Mouse (Mus musculus): Measurements from ENCODE around the gene Mtm1. TPM values are rescaled to one million over a fixed set of nuclear protein-coding genes. Genes with fewer than 3 reads are reported as not detected.
"Not testable (repeated sequence)": the region's sequence is repeated elsewhere in the genome, so short reads cannot be mapped to it uniquely, and the experiment has no call there.

The Mtm1 gene
- total RNA-seq, 1 experiment from 2014 or later, result 23.7 TPM

DNA sequence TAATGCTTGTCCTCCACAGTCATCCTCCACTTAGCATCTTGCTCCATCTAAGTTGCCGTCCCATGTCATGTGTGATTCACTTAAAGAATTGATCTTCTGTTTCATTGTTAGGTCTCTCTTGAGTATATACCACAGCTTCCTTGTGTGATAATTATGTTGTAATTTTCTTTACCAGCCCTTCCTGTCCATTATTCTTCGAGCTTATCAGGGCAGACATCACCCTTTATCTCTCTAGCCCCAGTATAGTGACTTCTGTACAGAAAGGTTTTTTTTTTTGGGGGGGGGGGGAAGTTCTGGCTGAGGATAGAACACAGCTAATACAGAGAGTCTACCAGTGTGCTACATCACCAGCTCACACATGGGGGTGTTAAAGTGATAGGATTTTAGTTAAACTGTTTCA lies 53.7 kb downstream of the Mtm1 start:
- no peak for ATAC-seq (replicated peaks; ENCODE audit: insufficient number of reproducible peaks, low FRiP score, low TSS enrichment, poor library complexity, severe bottlenecking)

DNA sequence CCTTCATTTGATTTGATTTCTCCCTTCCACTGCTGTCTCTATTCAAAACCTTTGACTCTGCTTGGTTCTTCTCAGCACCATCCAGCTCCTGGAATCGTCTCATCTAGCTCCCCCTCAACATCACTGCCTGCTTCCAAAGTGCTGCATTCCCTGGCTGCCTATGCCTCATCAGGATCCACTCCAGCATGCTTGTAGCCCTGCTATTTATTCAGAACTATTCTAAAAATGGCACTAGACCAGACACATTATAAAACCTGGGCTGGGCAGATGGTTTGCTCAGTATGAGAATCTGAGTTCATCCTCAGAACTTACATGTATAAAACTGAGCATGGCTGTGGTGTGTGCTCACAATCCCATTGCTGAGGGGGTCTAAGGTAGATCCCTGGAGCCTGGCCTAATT lies 58.4 kb downstream of the Mtm1 start:
- ATAC-seq (replicated peaks; ENCODE audit: insufficient number of reproducible peaks, low FRiP score, low TSS enrichment, poor library complexity, severe bottlenecking), result no peak

DNA sequence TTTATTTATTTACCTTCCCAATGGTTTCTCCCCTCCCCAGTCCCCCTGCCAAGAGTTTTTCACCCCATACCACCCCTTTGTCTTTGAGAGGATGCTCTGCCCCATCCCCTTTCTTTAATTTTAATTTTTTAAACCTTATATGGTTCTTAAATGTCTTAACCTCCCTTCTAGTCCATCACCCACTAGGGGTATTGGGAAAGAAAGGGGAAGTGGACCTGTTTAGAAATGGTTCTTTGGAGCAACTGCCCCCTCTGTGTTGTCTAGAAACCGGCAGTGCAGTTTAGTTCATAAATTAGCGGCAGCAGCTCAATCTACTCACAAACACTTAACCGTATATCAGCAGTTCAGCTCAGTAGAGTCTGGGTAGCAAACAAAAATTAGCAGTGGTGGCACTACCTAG lies 63.6 kb downstream of the Mtm1 start:
- no peak for ATAC-seq (replicated peaks; ENCODE audit: insufficient number of reproducible peaks, low FRiP score, low TSS enrichment, poor library complexity, severe bottlenecking)

DNA sequence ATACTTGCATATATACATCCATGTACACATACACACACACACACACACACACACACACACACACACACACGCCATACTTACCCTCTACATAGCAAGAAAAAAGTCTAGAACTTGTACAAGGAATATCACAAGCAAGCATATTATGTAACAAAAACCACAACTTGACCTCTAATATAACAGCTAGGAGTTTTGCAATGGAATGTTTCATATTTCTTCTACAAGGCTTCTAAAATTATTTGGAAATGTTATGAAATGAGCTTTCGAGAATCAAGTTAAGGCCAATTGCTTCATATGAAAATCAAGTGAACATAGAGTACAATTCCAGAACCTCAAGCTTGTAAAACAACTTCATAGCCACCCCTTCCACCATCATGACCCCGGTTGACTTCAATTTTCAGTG lies 74.9 kb downstream of the Mtm1 start:
- ATAC-seq (replicated peaks; ENCODE audit: insufficient number of reproducible peaks, low FRiP score, low TSS enrichment, poor library complexity, severe bottlenecking), result no peak

DNA sequence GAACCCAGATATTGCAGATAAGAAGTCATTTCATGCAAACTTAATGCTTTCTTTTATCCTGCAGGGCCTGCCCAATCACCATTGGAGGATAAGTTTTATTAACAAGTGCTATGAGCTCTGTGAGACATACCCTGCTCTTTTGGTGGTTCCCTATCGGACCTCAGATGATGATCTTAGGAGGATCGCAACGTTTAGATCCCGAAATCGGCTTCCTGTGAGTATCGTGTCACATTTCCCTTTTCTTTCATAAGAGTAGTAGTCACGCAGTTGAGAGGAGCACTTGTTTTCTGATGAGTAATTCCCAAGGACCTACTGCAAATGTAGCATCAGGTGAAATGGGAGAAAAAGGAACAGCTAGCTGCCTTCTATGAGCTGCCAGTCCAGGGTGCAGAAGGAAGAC lies 76.5 kb downstream of the Mtm1 start:
- no peak for ATAC-seq (replicated peaks; ENCODE audit: insufficient number of reproducible peaks, low FRiP score, low TSS enrichment, poor library complexity, severe bottlenecking)

DNA sequence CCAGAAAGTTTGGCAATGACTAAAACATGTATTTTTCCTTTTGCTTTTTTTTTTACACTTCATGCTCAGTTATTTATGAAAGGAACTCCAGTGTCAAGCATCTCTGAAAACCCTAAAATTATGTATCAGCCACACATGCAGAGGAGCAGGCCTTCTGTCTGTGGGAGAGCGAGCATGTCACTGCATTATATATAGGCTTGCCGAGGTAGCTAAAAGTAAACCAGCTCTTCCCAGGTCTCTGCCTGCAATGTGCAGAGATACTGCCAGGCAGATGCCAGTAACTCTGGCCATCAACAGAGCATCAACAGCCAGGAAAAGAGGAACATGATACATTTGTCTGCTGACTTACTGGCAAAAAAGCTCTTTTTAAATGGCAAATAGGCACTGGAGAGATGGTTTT lies 83.6 kb downstream of the Mtm1 start:
- ATAC-seq (replicated peaks; ENCODE audit: insufficient number of reproducible peaks, low FRiP score, low TSS enrichment, poor library complexity, severe bottlenecking), result no peak

DNA sequence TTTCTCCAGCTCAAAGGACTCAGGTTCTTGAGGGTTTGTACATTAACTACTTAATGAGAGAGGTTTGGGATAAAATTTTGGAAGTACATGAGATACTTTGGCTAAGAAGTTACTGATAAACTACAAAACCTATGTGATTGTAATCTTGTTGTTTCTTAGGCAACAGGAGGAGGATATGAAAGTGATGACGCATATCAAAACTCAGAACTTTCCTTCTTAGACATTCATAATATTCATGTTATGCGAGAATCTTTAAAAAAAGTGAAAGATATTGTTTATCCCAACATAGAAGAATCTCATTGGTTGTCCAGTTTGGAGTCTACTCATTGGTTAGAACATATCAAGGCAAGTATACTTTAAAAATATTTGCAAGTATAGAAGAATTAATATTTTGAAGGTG lies 85.4 kb downstream of the Mtm1 start:
- no peak for ATAC-seq (replicated peaks; ENCODE audit: insufficient number of reproducible peaks, low FRiP score, low TSS enrichment, poor library complexity, severe bottlenecking)

DNA sequence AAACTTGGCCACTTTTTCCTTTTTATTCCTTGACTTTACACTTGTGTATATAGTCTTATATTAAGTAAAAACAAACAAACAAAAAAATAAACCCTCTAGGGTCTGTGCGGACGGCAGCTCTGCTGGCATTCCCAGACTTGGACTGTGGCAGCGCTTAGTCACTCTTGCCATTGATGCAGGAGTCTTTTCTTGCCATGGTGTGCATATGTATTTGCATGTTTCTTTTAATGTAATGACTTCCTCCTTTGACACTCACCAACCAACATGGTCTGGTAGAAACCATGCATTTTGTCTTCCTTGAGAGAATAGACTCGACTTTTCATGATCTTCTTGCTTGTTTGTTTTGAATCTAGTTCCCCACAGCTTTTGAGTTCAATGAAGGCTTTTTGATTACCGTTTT lies 91.6 kb downstream of the Mtm1 start:
- ATAC-seq (replicated peaks; ENCODE audit: insufficient number of reproducible peaks, low FRiP score, low TSS enrichment, poor library complexity, severe bottlenecking), result no peak

DNA sequence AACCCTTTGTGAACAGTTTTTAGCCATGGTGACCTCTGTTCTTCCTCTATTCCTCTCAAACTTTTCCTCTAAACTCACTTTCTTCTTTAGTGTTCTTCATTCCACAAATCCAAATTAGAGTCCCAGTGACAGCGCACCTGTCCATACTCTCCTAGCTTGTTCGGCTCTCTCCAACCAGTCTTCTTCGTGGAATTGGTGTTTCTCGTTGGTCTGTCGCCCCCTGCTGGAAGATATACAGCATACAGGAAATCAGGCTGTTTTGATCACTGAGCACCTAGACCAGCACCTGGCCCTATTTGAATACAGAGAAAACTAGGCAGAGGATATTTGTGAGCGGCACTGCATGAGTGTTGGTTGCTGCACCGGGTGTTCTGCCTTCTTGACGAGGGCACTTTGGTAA lies 100.7 kb downstream of the Mtm1 start:
- ATAC-seq (replicated peaks; ENCODE audit: insufficient number of reproducible peaks, low FRiP score, low TSS enrichment, poor library complexity, severe bottlenecking), result no peak

DNA sequence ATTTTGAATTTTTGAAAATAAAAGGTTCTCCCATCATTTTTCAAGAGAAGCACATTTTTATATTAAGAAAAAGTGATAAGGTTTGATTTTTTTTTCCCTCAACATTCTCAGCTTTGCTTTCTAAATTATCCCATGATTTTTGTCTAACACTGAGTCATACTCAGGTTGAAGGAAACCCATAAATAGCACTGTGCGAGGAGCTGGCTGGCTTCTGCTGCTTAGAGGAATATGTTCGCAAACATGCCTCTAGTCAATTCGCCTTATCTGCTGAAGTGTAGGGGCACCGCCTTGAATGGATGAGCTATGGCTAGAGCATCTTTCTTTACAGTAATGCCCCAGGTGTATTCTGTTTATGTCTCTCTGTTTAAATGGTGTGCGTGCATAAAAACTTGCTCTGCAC lies 103.8 kb downstream of the Mtm1 start:
- no peak for ATAC-seq (replicated peaks; ENCODE audit: insufficient number of reproducible peaks, low FRiP score, low TSS enrichment, poor library complexity, severe bottlenecking)

DNA sequence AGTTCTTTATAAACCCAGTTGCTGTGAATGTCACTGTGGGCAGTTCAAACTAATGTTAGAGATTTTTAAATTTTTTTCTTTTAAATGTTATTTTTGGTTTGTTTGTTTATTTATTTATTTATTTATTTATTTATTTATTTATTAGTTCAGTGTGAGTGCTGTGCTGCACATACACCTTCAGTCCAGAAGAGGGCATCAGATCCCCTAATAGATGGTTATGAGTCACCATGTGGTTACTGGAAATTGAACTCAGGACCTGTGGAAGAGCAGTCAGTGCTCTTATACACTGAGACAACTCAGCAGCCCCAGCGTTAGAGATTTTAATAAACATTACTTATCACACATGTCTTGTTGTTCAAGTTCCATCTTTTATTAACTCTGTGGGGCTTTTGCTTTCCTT lies 141.5 kb downstream of the Mtm1 start:
- no peak for ATAC-seq (replicated peaks; ENCODE audit: insufficient number of reproducible peaks, low FRiP score, low TSS enrichment, poor library complexity, severe bottlenecking)

DNA sequence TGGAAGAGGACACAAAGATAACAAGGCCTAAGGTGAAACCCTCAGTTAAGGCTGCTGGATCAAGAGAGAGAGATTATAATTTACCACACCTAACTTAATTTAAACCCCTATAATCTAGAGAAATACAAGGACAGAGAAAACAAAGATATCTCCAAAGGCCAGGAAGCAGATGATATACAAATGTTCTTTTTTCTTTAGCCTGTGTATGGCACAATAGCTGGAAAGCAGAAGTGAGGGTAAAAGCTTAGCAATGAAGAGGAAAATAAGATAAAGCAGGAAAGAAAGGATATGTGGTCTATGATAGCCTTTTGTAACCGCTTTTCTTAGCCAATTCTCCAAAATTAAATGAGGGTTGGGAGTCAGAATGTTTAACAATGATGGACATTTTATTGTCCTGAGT lies 144.8 kb downstream of the Mtm1 start:
- no peak for ATAC-seq (replicated peaks; ENCODE audit: insufficient number of reproducible peaks, low FRiP score, low TSS enrichment, poor library complexity, severe bottlenecking)

DNA sequence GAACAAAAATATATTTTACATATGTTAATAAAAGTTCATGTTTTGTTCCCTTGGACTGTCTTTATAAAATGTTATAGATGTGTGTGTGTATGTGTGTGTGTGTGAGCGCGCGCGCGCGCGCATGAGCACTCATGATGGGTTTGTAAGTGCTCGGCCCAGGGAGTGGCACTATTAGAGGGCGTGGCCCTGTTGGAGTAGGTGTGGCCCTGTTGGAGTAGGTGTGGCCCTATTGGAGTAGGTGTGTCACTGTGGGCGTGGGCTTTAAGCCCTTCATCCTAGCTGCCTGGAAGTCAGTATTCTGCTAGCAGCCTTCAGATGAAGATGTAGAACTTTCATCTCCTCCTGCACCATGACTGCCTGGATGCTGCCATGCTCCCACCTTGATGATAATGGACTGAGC lies 151.2 kb downstream of the Mtm1 start:
- not testable (repeated sequence) for ATAC-seq (replicated peaks; ENCODE audit: insufficient number of reproducible peaks, low FRiP score, low TSS enrichment, poor library complexity, severe bottlenecking)

DNA sequence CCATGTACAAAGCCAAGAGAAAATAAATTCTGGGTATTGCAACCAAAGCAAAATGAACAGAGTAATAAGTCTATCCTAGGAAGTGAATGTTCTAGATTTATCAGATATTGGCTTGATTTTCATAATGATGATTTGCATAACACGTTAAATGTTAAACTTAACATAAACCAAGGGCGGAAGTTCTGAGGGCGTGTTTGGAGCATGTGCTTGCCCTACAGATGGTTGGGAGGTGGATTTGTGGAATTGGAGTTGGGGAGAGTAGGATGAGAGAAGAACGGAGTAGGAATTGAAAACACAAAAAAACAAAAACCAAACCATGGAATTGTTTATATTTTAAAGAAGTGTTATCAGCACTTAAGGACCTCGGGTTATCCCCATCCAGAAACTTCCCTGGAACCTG lies 153.5 kb downstream of the Mtm1 start:
- no peak for ATAC-seq (replicated peaks; ENCODE audit: insufficient number of reproducible peaks, low FRiP score, low TSS enrichment, poor library complexity, severe bottlenecking)

DNA sequence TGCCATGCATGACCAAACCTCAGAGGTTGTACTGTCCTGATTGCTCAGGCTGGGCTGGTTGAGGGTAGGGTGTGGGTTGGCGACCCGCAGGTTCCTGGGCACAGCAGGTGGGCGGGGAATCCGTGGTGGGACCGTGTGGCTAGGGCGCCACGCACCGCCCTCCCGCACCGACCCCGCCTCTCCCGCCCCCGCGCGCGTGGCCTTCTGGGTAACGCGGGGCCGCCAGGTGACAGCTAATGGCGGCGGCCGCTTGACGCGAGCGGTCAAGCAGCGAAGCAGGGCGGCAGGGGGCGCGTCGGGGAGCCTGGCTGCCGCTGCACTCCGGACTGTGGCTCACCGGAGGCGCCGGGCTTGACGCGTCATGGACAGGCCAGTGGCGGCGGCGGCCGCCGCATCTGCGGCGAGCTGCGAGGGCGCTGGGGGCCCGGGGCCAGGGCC lies 154.0 kb downstream of the Mtm1 start, which contains the start of gene Mtmr1:
Mtmr1 (plus strand) TSS at position 207 of the 438 bp plus-strand sequence.
- peak; percentile 75 for ATAC-seq (replicated peaks; ENCODE audit: insufficient number of reproducible peaks, low FRiP score, low TSS enrichment, poor library complexity, severe bottlenecking)

DNA sequence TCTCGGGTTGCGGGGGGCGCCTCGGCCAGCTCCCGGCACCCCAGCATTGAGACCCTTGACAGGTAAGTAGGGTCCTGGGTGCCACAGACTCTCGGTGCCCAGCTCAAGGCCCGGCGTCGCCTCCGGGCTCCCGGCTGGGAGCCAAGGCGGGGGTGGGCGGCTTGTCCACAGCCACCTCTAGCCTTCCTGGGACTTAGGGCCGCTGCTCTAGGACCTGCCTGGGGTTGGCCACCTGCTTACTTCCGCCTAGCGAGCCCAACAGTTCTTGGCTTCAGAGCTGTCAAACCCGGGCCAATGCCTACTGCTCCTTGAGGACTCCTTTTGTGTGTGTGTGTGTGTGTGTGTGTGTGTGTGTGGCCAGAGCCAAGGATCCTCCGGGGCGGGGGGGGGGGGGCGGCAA lies 154.4 kb downstream of the Mtm1 start:
- no peak for ATAC-seq (replicated peaks; ENCODE audit: insufficient number of reproducible peaks, low FRiP score, low TSS enrichment, poor library complexity, severe bottlenecking)

Other genes starting within 250 kb of the Mtm1 start
- gene Mamld1, start 160.5 kb upstream of the Mtm1 start, total RNA-seq (2017), result not detected in 3 replicates
- gene Mtmr1, start 154.0 kb downstream of the Mtm1 start, total RNA-seq (2017), result 36.1 to 66.1 TPM (median 41.8 TPM) in 3 replicates

Data from monocyte, adult 5-6 weeks (primary cell).